Mouse (Mus musculus) mouse trophoblast stem cell (cell line): ENCODE data around the gene Msl2.

Experiments used
- in situ Hi-C, 2 experiments: fragments of 300-500 bp; cut with MseI, MboI; formaldehyde crosslinking; loops; 2 replicates in 1 of 2; 3 replicates in 1 of 2; pipeline ENCODE4 v1.15.1; 2025

Gene Msl2

DNA sequence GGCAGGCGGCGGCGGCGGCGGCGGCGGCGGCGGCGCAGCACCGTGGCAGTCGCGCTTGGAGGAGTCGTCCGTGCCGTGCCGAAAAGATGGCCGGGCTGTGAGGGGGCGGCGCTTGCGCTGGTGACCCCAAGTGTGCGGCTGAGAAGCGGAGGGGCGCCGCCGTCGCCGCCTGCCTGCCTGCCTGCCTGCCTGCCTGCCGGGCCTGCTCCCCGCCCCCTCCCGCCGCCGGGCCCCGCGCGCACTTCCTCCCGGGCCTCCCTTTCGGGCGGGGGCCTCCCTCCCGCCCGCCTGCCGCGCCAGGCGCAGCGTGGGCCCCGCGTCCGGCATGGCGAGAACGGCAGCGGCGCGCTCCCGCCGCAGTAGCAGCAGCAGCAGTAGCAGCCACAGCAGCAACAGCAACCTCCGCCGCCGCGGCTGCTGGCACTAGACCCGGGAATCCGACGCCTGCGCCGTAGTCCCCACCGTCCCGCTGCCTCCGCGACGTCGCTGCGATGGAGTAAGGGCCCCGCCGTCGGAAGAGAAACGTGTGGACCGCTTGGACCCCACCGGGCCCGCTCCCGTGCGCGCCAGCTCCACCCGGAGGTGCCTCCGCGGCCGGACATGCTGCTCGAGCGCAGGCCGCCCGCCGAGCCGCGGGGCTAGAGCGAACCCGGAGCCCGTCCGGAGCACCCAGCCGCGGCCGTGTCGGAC lies 576 bp downstream of the Msl2 start:
- in situ Hi-C loops: no loop called here

DNA sequence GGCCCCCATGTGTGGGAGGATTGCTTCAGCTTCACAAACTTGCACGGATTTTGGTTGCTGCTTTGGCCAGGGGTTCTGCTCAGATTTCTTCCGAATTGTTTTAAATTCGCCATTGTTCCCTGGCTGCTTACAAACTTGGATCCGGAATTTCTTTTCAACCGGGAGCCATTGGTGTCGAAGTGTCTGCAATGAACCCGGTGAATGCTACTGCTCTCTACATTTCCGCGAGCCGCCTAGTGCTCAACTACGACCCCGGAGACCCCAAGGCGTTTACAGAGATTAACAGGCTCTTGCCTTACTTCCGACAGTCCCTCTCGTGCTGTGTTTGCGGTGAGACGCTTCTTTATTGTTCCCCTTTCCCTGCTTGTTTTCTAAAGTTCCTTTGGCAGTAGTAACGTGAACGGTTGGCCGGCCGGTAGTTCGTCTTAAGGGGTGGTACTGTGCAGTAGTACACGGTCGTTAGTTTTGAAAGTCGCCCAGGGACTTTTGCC lies 1.2 kb downstream of the Msl2 start:
- in situ Hi-C loops: no loop called here

DNA sequence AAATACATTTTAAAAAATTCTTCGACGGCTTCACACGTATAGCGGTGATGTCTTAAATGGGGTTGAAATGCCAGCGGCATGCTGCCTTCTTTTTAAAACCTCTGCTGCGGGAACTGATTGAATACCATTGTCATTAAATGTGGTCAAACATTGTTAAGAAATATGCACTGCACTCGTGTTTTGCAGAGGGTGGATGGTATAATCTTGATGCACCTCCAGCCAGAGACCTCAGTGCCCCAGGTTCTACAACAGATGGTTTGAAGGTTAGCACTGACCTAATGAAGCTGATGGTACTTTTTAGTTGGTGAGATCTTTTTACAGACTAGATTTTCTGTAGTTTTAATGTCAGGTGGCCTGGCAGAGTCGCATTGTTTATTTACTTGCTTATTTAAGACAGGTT lies 1.8 kb downstream of the Msl2 start:
- in situ Hi-C loops: no loop called here

DNA sequence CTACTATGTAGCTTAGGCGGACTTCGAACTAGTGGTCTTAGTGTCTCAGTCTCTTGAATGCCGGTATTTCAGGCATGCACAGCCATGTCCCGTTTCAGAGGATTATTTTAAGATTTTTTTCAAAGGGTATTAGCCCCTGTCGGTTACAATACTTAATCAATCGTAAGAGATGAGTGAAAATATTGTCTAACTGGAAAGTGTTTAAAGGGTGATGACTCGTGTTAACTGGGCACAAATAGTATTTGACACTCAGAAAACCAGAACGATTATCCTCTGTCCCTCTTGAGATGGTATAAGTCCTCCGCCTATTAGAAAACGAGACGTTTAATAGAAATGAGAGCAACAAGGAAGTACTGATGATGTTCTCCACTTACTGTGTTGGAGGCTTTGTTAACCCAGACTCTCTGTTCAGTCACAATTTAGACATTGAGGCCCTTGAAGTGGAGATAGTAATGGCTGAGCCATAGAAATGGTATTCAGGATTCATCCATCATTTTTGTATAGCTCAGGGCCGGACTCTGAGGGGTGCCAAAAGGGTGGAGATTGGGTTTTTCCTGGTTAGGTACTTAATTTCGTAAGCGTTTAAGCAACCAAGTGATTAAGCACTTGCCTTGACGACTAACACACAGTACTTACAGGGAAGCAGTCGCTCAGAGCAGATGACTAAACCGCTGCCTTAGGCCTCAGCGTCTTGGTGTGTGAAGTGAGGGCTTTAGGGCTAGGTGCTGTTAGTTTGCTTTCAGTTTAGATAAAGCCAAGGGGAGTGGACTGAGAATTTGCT lies 2.4 kb downstream of the Msl2 start:
- in situ Hi-C loops: no loop called here

DNA sequence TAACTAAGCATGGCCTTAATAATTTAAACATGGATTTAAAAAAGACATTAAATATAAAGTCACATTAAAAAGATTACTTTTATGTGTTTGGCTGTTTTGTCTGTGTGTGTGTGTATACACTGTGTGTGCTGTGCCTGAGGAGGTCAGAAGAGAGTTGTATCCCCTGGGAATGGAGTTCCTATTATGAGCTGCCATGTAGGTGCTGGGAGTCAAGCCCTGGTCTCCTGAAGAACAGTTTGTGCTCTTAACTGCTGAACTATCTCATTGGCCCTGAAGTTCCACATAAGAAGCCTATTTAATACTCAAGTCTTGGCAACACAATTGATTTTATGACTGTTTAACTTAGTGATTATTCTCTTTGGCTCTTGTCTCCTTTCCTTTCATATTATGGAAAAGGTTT lies 3.6 kb downstream of the Msl2 start:
- in situ Hi-C loops: no loop called here

DNA sequence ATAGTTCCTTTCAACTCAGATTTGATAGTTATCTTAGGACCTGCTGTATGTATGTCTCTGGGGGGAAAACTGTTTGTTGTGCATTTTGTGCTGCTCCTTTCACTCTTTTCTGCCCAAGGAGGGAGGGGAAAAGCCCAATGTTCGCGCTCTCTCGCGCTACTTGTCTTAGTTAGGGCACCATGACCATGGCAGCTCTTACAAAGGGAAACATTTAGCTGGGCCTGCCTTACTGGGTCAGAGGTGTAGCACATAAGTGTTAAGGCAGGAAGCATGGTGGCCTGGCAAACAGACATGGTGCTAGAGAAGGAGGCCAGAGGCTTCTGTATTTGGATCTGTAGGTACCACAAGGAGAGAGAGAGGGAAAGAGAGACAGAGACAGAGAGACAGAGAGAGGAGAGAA lies 4.7 kb downstream of the Msl2 start:
- in situ Hi-C loops: no loop called here

DNA sequence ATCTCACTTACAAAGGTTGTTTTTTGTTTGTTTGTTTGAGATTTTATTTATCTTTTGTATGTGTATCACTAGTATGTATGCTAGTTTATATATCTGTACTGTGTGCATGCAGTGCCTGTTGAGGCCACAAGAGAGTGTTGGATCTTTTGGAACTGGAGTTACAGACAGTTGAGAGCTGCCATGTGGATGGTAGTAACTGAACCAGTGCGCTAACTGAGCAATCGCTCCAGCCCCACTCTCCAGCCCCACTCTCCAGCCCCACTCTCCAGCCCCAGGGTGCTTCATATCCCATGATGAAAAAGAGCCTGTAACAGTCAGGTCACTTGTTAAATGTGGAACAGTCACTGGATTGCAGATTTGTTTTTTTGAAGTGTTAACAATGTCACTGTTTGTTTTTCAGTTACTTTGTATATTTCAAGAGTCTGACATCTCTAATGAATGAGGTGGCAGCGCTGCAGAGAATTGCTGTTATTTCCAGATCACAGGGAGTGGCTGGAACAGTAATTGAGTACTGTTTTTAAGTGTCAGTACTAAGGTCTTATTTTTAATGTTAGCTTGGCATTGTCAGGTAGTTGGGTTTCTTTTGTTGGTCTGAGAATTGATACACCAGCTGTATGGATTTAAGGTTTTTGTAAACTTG lies 6.3 kb downstream of the Msl2 start:
- in situ Hi-C loops: no loop called here

DNA sequence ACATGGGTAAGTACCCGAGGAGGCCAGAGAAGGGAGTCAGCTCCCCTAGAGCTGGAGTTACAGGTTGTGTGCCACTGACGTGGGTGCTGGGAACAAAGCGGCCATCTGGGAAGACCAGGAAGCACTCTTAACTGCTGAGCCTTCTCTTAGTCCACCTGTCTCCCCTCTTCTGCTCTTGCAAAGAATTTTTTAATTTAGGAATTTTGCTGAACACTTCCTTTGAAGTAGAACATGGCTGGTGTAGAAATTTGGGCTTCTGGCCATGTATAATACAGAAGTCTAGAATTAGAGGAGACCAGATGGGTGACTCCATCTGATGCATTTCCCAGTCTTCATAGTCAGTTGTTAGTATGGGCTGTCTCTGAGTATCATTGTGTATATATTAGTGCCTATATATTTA lies 9.8 kb downstream of the Msl2 start:
- in situ Hi-C loops: no loop called here

DNA sequence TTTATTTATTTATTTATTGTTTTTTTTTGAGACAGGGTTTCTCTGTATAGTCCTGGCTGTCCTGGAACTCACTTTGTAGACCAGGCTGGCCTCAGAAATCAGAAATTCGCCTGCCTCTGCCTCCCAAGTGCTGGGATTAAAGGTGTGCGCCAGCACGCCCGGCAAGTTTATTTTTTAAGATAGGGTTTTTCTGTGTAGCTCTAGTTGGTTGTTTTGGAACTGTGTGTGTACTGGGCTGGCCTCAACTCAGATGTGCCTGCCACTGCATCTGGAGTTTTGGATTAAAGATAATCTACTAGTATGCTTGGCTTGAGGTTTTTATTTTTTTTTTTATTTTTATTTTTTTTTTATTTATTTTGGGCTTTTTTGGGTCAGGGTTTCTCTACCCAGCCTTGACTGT lies 21.5 kb downstream of the Msl2 start:
- in situ Hi-C loops: no loop called here

DNA sequence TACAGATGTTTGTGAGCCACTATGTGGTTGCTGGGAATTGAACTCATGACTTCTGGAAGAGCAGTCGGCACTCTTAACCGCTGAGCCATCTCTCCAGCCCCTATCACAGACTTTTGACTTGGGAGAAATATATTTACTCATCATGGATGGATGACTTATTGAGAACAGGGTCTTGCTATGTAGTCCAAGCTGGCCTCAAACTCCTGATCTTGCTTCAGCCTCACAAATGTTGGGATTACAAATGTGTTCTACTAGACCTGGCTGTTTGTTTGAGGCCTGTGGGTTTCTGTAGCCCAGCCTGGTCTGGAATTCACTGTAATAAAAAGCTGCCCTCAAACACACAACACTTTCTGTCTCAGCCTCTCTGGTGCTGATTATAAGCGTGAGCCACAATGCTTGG lies 22.6 kb downstream of the Msl2 start:
- in situ Hi-C loops: no loop called here

DNA sequence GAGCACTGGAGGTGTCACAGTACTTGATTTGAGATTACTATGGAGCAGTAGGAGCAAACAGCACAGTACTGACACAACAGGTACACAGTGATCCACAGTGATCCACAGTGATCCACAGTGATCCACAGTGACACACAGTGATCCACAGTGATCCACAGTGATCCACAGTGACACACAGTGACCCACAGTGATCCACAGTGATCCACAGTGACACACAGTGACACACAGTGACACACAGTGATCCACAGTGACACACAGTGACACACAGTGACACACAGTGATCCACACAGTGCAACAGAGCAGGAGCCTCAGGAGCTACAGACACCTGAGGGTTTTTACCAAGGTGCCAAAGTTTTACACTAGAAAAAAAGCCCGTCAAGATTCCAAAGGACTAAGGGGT lies 23.6 kb downstream of the Msl2 start:
- in situ Hi-C loops: no loop called here

DNA sequence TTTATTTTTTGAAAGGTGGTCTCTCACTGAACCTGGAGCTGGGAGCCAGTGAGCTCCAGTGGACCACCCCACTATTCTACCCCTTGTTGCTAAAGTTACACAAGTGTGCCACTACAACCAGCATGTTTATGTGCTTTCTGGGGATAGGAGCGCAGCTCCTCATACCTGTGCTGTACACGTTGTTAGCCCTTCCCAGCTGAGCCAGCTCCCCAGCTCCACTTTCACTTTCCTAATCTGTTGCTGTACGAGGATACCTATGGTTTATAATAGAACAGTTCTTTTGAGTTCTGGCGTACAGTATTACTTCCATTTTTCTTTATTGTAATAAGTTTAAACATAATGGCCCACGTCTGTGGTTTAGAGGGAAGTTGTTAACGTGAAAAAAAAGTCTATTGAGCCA lies 25.5 kb downstream of the Msl2 start:
- in situ Hi-C loops: no loop called here

DNA sequence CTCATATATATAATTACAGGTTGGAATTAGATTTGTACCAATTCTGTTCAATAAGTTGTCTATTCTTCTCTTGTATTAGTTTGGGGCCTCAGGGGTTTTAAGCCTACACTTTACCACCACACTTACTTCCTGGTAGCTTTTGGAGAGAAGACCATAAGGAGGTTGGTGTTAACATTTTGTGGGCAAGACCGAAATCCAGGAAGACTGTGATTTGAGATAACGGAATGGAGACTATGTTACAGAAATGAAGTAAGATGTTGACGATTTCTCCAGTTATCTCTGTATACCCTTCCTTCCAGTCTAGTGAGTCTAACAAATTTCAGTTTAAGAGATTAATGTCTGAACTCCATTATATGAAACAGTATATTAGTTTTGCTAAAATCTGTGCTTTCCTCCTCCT lies 26.3 kb downstream of the Msl2 start:
- in situ Hi-C loops: no loop called here

DNA sequence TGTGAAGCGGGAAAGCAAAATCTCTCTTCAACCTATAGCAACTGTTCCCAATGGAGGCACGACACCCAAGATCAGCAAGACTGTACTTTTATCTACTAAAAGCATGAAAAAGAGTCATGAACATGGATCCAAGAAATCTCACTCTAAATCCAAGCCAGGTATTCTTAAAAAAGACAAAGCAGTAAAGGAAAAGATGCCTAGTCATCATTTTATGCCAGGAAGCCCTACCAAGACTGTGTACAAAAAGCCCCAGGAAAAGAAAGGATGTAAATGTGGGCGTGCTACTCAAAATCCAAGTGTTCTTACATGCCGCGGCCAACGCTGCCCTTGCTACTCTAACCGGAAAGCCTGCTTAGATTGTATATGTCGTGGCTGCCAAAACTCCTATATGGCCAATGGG lies 27.6 kb downstream of the Msl2 start:
- in situ Hi-C loops: no loop called here

DNA sequence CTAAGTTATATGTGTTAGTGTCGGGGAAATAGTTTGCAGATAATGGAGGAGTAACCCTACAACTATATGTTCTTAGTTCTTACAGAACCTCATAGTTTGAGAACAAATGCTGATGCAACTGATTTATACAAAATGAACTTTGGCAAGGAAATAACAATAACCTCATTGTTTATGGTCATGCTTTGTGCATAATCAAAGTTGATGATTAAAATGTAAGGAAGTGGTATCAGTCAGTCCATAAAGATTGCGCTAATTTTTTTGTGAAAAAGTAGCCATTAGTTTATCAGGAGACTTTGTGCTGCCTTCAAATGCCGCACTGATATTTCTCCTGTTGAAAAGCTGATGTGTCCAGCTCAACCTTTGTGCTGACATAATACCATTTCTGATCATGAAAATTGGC lies 28.4 kb downstream of the Msl2 start:
- in situ Hi-C loops: no loop called here

DNA sequence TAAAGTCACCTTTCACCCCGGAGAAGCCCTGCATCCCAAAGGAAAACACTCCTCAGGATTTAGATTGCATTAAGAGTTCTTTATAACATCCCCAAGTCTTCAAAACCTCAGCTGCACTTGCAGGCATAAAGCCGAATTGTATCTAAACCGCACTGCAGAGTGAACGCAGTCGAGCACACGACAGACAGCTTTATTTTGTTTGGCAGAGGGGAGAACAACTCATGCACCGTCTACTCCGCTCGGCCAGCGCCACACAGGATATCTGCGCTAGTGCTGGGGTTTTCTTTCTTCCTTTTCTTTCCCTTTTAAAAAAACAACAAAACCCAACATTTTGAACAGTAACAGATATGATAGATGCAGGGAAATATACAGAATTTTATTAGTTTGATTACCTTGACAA lies 31.0 kb downstream of the Msl2 start:
- in situ Hi-C loops: no loop called here

DNA sequence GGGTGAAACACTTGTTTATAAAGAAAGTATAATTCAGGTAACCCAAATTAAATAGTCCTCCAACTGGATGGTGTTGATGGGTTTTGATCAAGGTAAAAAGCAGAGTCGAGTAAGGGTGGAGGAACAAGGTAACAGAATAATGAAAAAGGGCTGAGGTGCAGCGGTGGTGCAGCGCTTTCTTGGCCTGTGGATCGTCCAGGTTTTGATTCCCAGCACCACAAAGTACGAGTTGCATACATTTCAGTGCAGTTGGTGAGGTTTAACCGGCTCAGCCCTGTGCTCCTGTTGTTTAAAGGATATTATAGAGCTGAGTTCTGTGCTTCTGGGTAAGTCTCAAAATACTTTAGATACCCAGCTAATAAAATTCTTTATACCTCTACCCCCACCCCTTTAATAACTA lies 31.8 kb downstream of the Msl2 start:
- in situ Hi-C loops: no loop called here

DNA sequence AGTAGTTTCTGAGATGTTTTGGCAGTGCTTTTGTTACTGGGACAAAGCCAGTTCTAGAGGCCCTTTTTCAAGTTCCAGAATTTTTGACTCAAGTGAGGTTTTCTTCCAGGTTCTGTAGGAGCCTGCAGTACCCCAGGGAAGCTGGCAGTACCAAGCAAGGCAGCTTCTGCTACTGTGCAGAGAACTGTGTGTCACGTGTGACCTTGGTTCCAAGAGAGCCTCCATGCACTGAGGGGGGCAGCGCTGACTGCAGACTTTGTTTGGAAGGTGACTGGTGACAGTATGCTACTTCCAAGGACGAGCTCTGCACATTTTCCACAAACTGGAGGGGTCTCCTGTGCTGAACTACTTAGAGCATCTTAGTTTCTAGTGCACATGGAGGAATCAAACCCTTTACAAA lies 33.5 kb downstream of the Msl2 start:
- in situ Hi-C loops: no loop called here

DNA sequence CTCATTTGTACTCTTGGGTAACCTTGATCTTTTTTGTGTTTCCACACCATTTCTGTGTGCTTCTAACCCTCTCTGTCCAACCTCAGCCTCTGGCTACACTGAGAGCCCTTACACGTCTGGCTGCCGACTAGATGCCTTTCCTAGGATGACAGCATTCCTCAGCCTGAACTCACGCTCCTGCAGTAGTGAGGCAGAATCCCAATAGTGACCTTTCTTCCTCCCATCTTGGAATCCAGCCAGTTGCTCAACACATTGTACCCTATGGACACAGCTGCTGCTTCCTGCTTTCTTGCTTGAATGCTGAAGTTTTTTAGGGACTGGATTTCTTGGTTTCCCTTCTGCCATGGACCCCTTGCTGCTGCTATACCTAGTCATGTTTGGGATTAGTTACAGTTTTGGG lies 36.1 kb downstream of the Msl2 start:
- in situ Hi-C loops: no loop called here

DNA sequence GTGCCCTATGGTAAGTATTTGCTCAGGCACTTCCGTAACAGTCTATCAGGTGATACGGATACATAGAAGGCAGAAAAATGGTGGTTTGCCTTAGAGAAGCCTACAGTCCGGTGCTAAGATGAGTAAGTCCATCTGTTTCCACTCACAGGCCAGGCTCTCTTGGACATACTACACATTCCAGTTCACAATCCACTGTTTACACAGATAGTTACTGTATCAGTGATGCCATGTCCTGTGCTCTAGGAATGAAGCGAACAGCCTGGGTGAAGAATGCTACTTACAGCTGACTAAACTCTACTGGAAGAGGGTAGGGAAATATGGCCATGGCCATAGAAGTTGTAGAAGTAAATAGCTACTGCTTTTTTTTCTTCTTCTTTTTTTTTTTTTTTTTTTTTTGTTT lies 39.4 kb downstream of the Msl2 start:
- in situ Hi-C loops: no loop called here

DNA sequence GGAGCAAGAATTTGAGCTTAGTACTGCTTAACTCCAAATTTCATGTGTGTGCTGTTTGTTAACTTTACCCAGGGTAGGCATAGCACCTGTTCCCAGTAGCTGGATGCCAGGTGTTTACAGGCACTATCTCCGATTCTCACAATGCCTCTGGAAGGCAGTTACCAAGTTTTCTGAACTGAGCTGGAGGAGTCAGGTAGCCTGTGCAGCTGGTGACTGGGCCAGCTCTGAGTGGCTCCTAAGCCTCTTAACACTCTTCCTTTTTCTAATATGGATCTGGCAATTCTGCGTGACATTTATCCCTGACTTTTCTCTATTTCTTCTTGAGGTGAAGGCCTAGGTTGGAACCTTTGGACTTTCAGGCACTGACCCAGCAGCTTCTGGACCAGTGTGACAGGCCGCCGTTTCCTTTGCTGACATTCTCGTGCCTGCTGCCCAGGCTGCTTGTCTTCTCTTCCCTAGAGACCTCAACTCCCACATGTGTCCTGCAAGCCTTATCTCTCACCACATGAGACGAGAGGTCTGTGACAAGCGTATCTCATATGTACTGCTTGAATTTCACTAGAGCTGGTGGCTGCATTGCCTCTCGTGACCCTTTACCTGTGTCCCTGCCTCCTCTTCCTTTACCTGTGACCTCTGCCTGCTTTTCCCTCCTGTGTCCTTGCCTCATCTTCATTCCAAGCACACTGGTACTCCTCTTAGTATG lies 40.4 kb downstream of the Msl2 start:
- in situ Hi-C loops: no loop called here

DNA sequence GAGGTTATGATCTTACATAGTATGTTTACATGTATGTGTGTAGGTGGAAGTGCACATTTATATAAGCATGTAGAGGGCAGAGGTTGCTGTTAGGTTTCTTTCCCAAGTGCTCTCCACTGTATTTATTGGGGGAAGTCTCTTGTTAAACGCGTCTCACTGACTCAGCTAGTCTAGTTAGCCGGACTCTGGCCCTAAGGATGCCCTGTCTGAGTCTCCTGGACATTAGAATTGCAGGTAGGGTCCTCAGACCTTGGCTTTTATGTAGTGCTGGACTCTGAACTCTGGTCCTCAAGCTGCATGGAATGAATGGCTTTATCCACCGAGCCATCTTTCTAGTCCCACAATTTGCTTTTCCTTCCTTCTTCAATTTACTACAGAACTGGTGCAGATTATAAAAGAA lies 69.7 kb downstream of the Msl2 start:
- in situ Hi-C loops: no loop called here
